Mouse (Mus musculus) gastrocnemius, adult 2 months (tissue): ENCODE data around the gene Ascl5. TPM values are rescaled to one million over a fixed set of nuclear protein-coding genes. Genes with fewer than 3 reads are reported as not detected.

ENCODE experiments used
- DNase-seq: peaks from one replicate; pipeline ENCODE4 v3.0.0; 2022
- H3K27ac ChIP-seq: fragments of 200-600 bp; 2 replicates; pipeline ENCODE4 v1.8.1; 2022; ENCODE audit warnings: mild to moderate bottlenecking
- H3K4me3 ChIP-seq: fragments of 200-600 bp; 2 replicates; pipeline ENCODE4 v1.8.1; 2022; ENCODE audit warnings: mild to moderate bottlenecking, moderate library complexity
- CTCF ChIP-seq: fragments of 200-600 bp; IDR thresholded peaks from 2 replicates; pipeline ENCODE4 v1.8.1; 2022; ENCODE audit warnings: antibody characterized with exemption, mild to moderate bottlenecking, moderate library complexity
- intact Hi-C: fragments of 180-260 bp; cut with DNase I; formaldehyde crosslinking; loops from one replicate; pipeline ENCODE4 v1.15.1; 2025
- total RNA-seq, 2 experiments: library from RNA; stranded (reverse); gene quantifications; 2 replicates each; pipeline ENCODE4 v1.2.3; 2021

The Ascl5 gene
- total RNA-seq, 2 experiments from 2014 or later, result not detected

GRCm38 (mm10) chr1:136030201-136030600 is 20.4 kb upstream of the Ascl5 start:
- H3K27ac ChIP-seq, result no peak overlapping the region
- no peak for DNase-seq
- intact Hi-C loops, result no loop called here
- no peak overlapping the region for H3K4me3 ChIP-seq
- TF ChIP-seq CTCF, result no peak

GRCm38 (mm10) chr1:136031697-136032096 is 18.9 kb upstream of the Ascl5 start:
- no peak overlapping the region for H3K4me3 ChIP-seq
- no peak for TF ChIP-seq CTCF
- DNase-seq, result no peak
- H3K27ac ChIP-seq, result no peak overlapping the region
- intact Hi-C loops, result no loop called here

GRCm38 (mm10) chr1:136032961-136033360 is 17.6 kb upstream of the Ascl5 start:
- no peak overlapping the region for H3K27ac ChIP-seq
- TF ChIP-seq CTCF, result no peak

GRCm38 (mm10) chr1:136038746-136039538 is 11.7 kb upstream of the Ascl5 start:
- intact Hi-C loops, result no loop called here
- DNase-seq, result no peak
- Histone ChIP-seq H3K4me3 (no peak overlapping the region), H3K27ac (no peak overlapping the region)
- TF ChIP-seq CTCF, result no peak

More at GRCm38 (mm10) chr1:136032961-136033360, 17.6 kb upstream of the Ascl5 start:
- intact Hi-C loops, result no loop called here
- no peak overlapping the region for H3K4me3 ChIP-seq
- DNase-seq, result no peak

GRCm38 (mm10) chr1:136040452-136040851 is 10.2 kb upstream of the Ascl5 start:
- intact Hi-C loops, result no loop called here
- no peak for DNase-seq
- H3K4me3 ChIP-seq, result no peak overlapping the region
- no peak overlapping the region for H3K27ac ChIP-seq
- no peak for TF ChIP-seq CTCF

GRCm38 (mm10) chr1:136040874-136041273 is 9.7 kb upstream of the Ascl5 start:
- intact Hi-C loops, result no loop called here
- DNase-seq, result no peak
- Histone ChIP-seq H3K4me3 (no peak overlapping the region), H3K27ac (no peak overlapping the region)
- TF ChIP-seq CTCF, result no peak

GRCm38 (mm10) chr1:136045774-136046173 is 4.8 kb upstream of the Ascl5 start:
- Histone ChIP-seq H3K4me3 (no peak overlapping the region), H3K27ac (no peak overlapping the region)
- DNase-seq, result peak; percentile 70
- peak; percentile 86 for TF ChIP-seq CTCF
- intact Hi-C loops, result loop anchor here (2.0 kb wide), 1 partner anchor 129 kb away; no protein-coding TSS in a partner anchor

GRCm38 (mm10) chr1:136047432-136047831 is 3.2 kb upstream of the Ascl5 start:
- Histone ChIP-seq H3K27ac (no peak overlapping the region), H3K4me3 (no peak overlapping the region)
- TF ChIP-seq CTCF, result peak; percentile 75
- peak; percentile 43 for DNase-seq
- intact Hi-C loops, result no loop called here

- H3K27ac ChIP-seq, result no peak overlapping the region
Observed at GRCm38 (mm10) chr1:136047894-136048293, 2.7 kb upstream of the Ascl5 start.

GRCm38 (mm10) chr1:136051013-136051315 is 360 bp downstream of the Ascl5 start:
- Histone ChIP-seq H3K4me3 (peak overlapping the region; percentile 58), H3K27ac (no peak overlapping the region)
- TF ChIP-seq CTCF, result no peak
- intact Hi-C loops, result loop anchor here (1.0 kb wide), 1 partner anchor 25 kb away; no protein-coding TSS in a partner anchor
- DNase-seq, result no peak

More at GRCm38 (mm10) chr1:136047894-136048293, 2.7 kb upstream of the Ascl5 start:
- TF ChIP-seq CTCF, result no peak
- intact Hi-C loops, result no loop called here
- no peak for DNase-seq
- no peak overlapping the region for H3K4me3 ChIP-seq

GRCm38 (mm10) chr1:136051465-136051864 is 861 bp downstream of the Ascl5 start:
- no peak overlapping the region for H3K27ac ChIP-seq
- intact Hi-C loops, result loop anchor here (1.0 kb wide), 1 partner anchor 25 kb away; no protein-coding TSS in a partner anchor
- peak; percentile 81 for DNase-seq
- peak; percentile 79 for TF ChIP-seq CTCF
- H3K4me3 ChIP-seq, result peak overlapping the region; percentile 58; the same call in 1 of the 2 replicates

GRCm38 (mm10) chr1:136052547-136052946 is 1.9 kb downstream of the Ascl5 start, which contains the start of gene Cacna1s:
Gene Cacna1s (plus strand): TSS chr1:136052750.
- intact Hi-C loops, result no loop called here
- peak within 1 kb of the TSS; percentile 82 for H3K4me3 ChIP-seq

GRCm38 (mm10) chr1:136055771-136056170 is 5.2 kb downstream of the Ascl5 start:
- intact Hi-C loops, result no loop called here

More at GRCm38 (mm10) chr1:136052547-136052946, 1.9 kb downstream of the Ascl5 start, which contains the start of gene Cacna1s:
- DNase-seq, result peak; percentile 92
- no peak for TF ChIP-seq CTCF
- peak within 1 kb of the TSS; percentile 95 for H3K27ac ChIP-seq

More at GRCm38 (mm10) chr1:136055771-136056170, 5.2 kb downstream of the Ascl5 start:
- Histone ChIP-seq H3K4me3 (peak overlapping the region; percentile 82), H3K27ac (peak overlapping the region; percentile 94; the same call in 1 of the 2 replicates)
- DNase-seq, result no peak
- TF ChIP-seq CTCF, result no peak
